Mouse (Mus musculus): ENCODE results near the gene Mns1.

Mns1 gene

DNA sequence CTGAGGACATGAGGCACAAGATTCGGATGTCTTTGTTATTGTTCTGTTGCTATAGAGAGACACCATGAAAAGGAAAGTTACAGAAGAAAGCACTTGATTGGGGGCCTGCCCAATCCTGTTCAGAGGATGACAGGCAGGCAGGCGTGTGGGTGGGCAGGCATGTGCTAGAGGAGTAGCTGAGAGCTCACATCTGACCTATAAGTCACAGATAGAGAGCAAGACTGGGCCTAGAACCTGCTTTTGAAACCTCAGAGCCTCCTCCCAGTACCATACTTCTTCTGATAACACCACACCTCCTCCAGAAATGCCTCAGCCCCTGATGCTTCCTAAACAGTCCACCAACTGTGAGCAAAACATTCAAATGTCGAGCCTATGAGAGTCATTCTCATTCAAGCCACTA, 19.4 kb upstream of the Mns1 start:
- Histone ChIP-seq H3K36me3 (ENCODE audit: insufficient read depth, low read length) (no peaks in the 10 kb centered on the region), H3K27me3 (ENCODE audit: insufficient read depth, low read length) (peaks cover 6% of the 10 kb centered on the region; the same call in 1 of the 2 replicates), H3K9me3 (ENCODE audit: low read length) (no peaks in the 10 kb centered on the region), H3K4me3 (replicated peaks; ENCODE audit: low read length) (no peak overlapping the region), H3K4me1 (replicated peaks; ENCODE audit: low read depth, low read length) (peaks cover 19% of the 10 kb centered on the region)
- no peak for TF ChIP-seq NANOG (IDR thresholded peaks at IDR 0.05; ENCODE audit: borderline replicate concordance, low read length)

DNA sequence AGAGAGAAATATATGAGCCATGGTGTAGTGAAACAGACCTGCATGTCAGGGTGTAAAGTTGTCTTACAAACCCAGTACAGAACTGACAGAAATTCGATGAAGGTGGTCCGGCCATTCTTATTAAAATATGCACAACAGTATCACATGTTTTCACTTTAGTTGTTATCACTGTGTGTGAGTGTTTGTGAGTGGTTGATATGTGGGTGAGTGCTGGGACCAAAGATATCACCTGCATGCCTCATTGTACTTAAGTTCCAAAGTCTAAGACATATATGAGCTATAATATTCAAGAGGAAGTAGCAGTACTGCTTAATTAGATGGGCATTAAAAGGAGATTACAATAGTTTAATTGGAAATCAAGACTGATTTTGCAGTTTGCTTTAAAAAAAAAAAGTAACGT, 17.3 kb upstream of the Mns1 start:
- Histone ChIP-seq H3K36me3 (ENCODE audit: insufficient read depth, low read length) (no peaks in the 10 kb centered on the region), H3K4me1 (replicated peaks; ENCODE audit: low read depth, low read length) (peaks cover 19% of the 10 kb centered on the region), H3K9me3 (ENCODE audit: low read length) (no peaks in the 10 kb centered on the region), H3K4me3 (replicated peaks; ENCODE audit: low read length) (no peak overlapping the region), H3K27me3 (ENCODE audit: insufficient read depth, low read length) (peaks cover 3% of the 10 kb centered on the region; the same call in 1 of the 2 replicates)
- TF ChIP-seq POU5F1 (IDR thresholded peaks at IDR 0.05; ENCODE audit: borderline replicate concordance, low read length), result no peak
- TF ChIP-seq NANOG (IDR thresholded peaks at IDR 0.05; ENCODE audit: borderline replicate concordance, low read length), result no peak
- no peak for TF ChIP-seq CTCF (conservative IDR thresholded peaks at IDR 0.05; ENCODE audit: low read length)

DNA sequence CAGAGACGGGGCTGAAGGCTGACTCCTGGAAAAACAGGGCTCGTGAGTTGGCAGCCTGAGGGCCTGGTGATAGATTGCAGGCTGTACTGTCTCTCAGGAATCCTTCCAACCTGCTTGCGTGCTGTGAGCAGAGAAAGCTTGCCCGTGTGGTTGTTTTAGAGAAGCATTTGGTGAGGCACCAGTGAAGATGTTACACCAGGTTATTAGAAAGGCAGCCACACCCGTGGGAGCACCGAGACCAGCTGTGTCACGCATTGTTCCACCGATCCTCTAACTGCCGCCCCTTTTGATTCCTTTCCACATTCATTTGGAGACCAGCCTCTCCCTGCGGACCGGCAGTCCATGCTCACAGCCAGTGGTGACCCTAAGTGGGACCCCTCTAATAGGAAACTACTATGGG, 15.5 kb upstream of the Mns1 start:
- no peak for TF ChIP-seq POU5F1 (IDR thresholded peaks at IDR 0.05; ENCODE audit: borderline replicate concordance, low read length)
- no peak for TF ChIP-seq NANOG (IDR thresholded peaks at IDR 0.05; ENCODE audit: borderline replicate concordance, low read length)
- TF ChIP-seq CTCF (conservative IDR thresholded peaks at IDR 0.05; ENCODE audit: low read length), result no peak
- Histone ChIP-seq H3K36me3 (ENCODE audit: insufficient read depth, low read length) (no peaks in the 10 kb centered on the region), H3K9me3 (ENCODE audit: low read length) (no peaks in the 10 kb centered on the region), H3K4me3 (replicated peaks; ENCODE audit: low read length) (no peak overlapping the region), H3K27me3 (ENCODE audit: insufficient read depth, low read length) (no peaks in the 10 kb centered on the region), H3K4me1 (replicated peaks; ENCODE audit: low read depth, low read length) (peaks cover 19% of the 10 kb centered on the region)

GRCm38 (mm10) chr9:72422753-72423152, 15.1 kb upstream of the Mns1 start:
- no peaks in the 10 kb centered on the region for H3K27me3 ChIP-seq (ENCODE audit: insufficient read depth, low read length)
- TF ChIP-seq CTCF (conservative IDR thresholded peaks at IDR 0.05; ENCODE audit: low read length) (peak; percentile 65), NANOG (IDR thresholded peaks at IDR 0.05; ENCODE audit: borderline replicate concordance, low read length) (no peak)
- peaks cover 19% of the 10 kb centered on the region for H3K4me1 ChIP-seq (replicated peaks; ENCODE audit: low read depth, low read length)
- H3K36me3 ChIP-seq (ENCODE audit: insufficient read depth, low read length), result no peaks in the 10 kb centered on the region
- no peaks in the 10 kb centered on the region for H3K9me3 ChIP-seq (ENCODE audit: low read length)
- H3K4me3 ChIP-seq (replicated peaks; ENCODE audit: low read length), result no peak overlapping the region

- Histone ChIP-seq H3K36me3 (ENCODE audit: insufficient read depth, low read length) (no peaks in the 10 kb centered on the region), H3K4me1 (replicated peaks; ENCODE audit: low read depth, low read length) (peaks cover 19% of the 10 kb centered on the region), H3K9me3 (ENCODE audit: low read length) (no peaks in the 10 kb centered on the region), H3K27me3 (ENCODE audit: insufficient read depth, low read length) (peaks cover 7% of the 10 kb centered on the region; the same call in 1 of the 2 replicates), H3K4me3 (replicated peaks; ENCODE audit: low read length) (no peak overlapping the region)
- TF ChIP-seq NANOG (IDR thresholded peaks at IDR 0.05; ENCODE audit: borderline replicate concordance, low read length), result no peak
Observed at GRCm38 (mm10) chr9:72425300-72425850, 12.4 kb upstream of the Mns1 start.

DNA sequence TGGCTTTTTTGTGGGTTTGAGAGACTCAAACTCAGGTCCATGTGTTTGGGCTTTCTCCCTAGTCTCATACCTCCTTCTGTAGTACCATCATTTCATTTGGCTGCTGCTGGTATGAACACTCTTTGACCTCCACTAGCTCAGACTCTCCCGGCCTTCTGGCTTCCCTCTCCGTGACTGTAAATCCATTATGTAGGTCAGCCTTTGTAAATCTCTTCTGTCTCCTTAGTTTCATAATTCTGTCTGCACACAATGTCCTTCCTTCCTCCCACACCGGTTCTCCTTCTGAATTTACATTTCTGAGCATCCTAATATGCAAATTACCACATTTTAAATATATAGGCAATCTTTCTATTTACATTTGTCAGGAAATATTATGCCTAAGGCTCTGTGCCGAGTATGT, 9.9 kb upstream of the Mns1 start:
- no peak overlapping the region for H3K4me3 ChIP-seq (replicated peaks; ENCODE audit: low read length)
- peaks cover 16% of the 10 kb centered on the region for H3K27me3 ChIP-seq (ENCODE audit: insufficient read depth, low read length)
- no peaks in the 10 kb centered on the region for H3K9me3 ChIP-seq (ENCODE audit: low read length)
- H3K36me3 ChIP-seq (ENCODE audit: insufficient read depth, low read length), result no peaks in the 10 kb centered on the region
- no peaks in the 10 kb centered on the region for H3K4me1 ChIP-seq (replicated peaks; ENCODE audit: low read depth, low read length)
- no peak for TF ChIP-seq NANOG (IDR thresholded peaks at IDR 0.05; ENCODE audit: borderline replicate concordance, low read length)

- H3K27me3 ChIP-seq (ENCODE audit: insufficient read depth, low read length), result peaks cover 45% of the 10 kb centered on the region
- peaks cover 13% of the 10 kb centered on the region for H3K4me1 ChIP-seq (replicated peaks; ENCODE audit: low read depth, low read length)
- no peaks in the 10 kb centered on the region for H3K9me3 ChIP-seq (ENCODE audit: low read length)
- TF ChIP-seq CTCF (conservative IDR thresholded peaks at IDR 0.05; ENCODE audit: low read length) (no peak), NANOG (IDR thresholded peaks at IDR 0.05; ENCODE audit: borderline replicate concordance, low read length) (no peak), POU5F1 (IDR thresholded peaks at IDR 0.05; ENCODE audit: borderline replicate concordance, low read length) (no peak)
- H3K4me3 ChIP-seq (replicated peaks; ENCODE audit: low read length), result peak overlapping the region; percentile 39; the same call in 1 of the 2 replicates
- no peaks in the 10 kb centered on the region for H3K36me3 ChIP-seq (ENCODE audit: insufficient read depth, low read length)
Observed at GRCm38 (mm10) chr9:72434876-72435275, 2.9 kb upstream of the Mns1 start.

- no peaks in the 10 kb centered on the region for H3K36me3 ChIP-seq (ENCODE audit: insufficient read depth, low read length)
- H3K4me1 ChIP-seq (replicated peaks; ENCODE audit: low read depth, low read length), result peaks cover 13% of the 10 kb centered on the region
- H3K9me3 ChIP-seq (ENCODE audit: low read length), result no peaks in the 10 kb centered on the region
- H3K27me3 ChIP-seq (ENCODE audit: insufficient read depth, low read length), result peaks cover 32% of the 10 kb centered on the region
- TF ChIP-seq CTCF (conservative IDR thresholded peaks at IDR 0.05; ENCODE audit: low read length) (no peak), NANOG (IDR thresholded peaks at IDR 0.05; ENCODE audit: borderline replicate concordance, low read length) (no peak), POU5F1 (IDR thresholded peaks at IDR 0.05; ENCODE audit: borderline replicate concordance, low read length) (no peak)
- peak overlapping the region; percentile 80 for H3K4me3 ChIP-seq (replicated peaks; ENCODE audit: low read length)
Observed at GRCm38 (mm10) chr9:72438749-72439148, 938 bp downstream of the Mns1 start.

DNA sequence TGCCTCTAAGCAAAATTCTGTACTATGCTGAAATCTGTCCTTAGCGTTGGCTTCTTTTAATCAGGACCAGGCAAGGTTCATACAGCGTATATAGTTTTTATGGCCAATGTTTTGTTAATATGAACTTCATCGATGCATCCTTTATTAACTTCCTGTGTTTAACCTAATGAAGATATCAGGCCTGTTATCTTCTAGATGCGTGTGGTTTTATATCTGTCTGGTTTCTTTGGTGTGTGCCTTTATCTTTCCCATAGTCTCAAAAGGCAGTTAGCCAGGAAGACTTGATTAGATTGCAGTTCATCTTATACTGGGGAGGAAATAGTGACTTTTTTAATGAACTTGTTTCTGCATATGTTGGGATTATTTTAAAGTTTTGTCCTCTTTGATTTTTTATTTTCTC, 2.5 kb downstream of the Mns1 start:
- peaks cover 6% of the 10 kb centered on the region for H3K4me1 ChIP-seq (replicated peaks; ENCODE audit: low read depth, low read length)

More for the DNA sequence above, 2.5 kb downstream of the Mns1 start:
- Histone ChIP-seq H3K4me3 (replicated peaks; ENCODE audit: low read length) (no peak overlapping the region), H3K36me3 (ENCODE audit: insufficient read depth, low read length) (peaks cover 5% of the 10 kb centered on the region; the same call in 1 of the 2 replicates), H3K9me3 (ENCODE audit: low read length) (no peaks in the 10 kb centered on the region), H3K27me3 (ENCODE audit: insufficient read depth, low read length) (peaks cover 22% of the 10 kb centered on the region)
- TF ChIP-seq NANOG (IDR thresholded peaks at IDR 0.05; ENCODE audit: borderline replicate concordance, low read length), result no peak
- TF ChIP-seq CTCF (conservative IDR thresholded peaks at IDR 0.05; ENCODE audit: low read length), result no peak
- no peak for TF ChIP-seq POU5F1 (IDR thresholded peaks at IDR 0.05; ENCODE audit: borderline replicate concordance, low read length)

Data from E14TG2a.4 (cell line).